Mouse (Mus musculus) heart, postnatal 0 days (tissue): ENCODE measurements around the gene Ssbp3.

ENCODE experiments used
- CTCF ChIP-seq: IDR thresholded peaks from 2 replicates; pipeline ENCODE4 v1.5.1; 2016; ENCODE audit warnings: antibody characterized with exemption, control low read depth, low read depth
- EP300 ChIP-seq: IDR thresholded peaks from 2 replicates; pipeline ENCODE4 v1.6.1; 2016; ENCODE audit warnings: antibody characterized with exemption, low read depth

DNA sequence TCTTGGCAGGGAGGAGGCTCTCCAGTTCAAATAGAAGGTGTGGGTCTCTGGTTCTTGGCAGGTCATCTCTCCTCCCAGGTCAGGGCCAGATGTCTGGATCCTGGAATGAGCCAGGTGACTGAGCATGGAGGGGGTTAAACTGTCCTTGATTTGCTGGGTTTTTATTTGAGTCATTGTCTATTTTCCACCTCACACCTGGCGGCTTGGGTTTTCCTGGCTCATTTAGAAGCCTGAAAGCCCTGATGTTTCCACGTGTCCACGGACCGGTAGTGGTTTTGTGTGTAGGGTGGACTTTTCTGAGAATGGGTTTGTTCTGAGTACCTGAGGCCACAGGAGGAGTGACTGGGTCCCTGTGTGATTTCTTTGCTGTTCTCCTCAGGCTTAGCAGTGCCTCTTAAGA is 9.6 kb downstream of the Ssbp3 start:
- TF ChIP-seq CTCF (no peak), EP300 (no peak)
